Mouse (Mus musculus): ENCODE measurements around the gene Ccl19. TPM values are rescaled to one million over a fixed set of nuclear protein-coding genes. Genes with fewer than 3 reads are reported as not detected.
"Not testable (repeated sequence)": the region's sequence is repeated elsewhere in the genome, so short reads cannot be mapped to it uniquely, and the experiment has no call there.

Gene Ccl19
- polyA plus RNA-seq (2015; fragmentation: Nextera tagmentation; extraction: Ambion mirVana), result not detected in 2 replicates

DNA sequence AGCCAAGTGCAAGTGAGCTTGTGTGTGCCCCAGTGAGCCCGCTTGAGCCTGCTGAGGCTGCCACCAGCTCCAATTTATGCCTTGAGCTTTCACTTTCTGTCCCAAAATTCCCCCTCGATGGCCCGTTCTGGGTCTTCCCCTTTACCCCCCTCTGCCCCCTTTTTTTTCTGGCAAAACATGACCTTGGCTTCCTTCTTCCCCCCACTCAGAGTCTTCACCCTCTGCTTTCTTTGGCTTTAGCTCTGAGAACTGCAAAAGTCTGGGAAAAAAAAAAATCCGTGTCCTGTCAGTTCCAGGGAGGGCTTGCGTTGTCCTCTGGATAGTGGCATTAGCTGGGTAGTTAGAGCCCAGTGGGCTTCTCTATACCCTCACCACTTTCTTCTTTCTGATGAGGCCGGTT, at the start of gene Ccl19:
Ccl19 (minus strand) TSS at position 101 of the 400 bp plus-strand sequence.
- not testable (repeated sequence) for H3K27me3 ChIP-seq (ENCODE audit: control insufficient read depth, insufficient read depth, low read depth, low read length); ATAC-seq (ENCODE audit: low read depth); H3K4me1 ChIP-seq (replicated peaks; ENCODE audit: control insufficient read depth, insufficient read depth, low read length); H3K27ac ChIP-seq (ENCODE audit: low read length); H3K4me2 ChIP-seq (ENCODE audit: low read depth, low read length); H3K9ac ChIP-seq (ENCODE audit: low read length); H3K36me3 ChIP-seq (ENCODE audit: control insufficient read depth, insufficient read depth, low read length); H3K9me3 ChIP-seq (ENCODE audit: control insufficient read depth, low read length); H3K4me3 ChIP-seq (ENCODE audit: low read length)
- WGBS, result no CpG with 5 or more reads among the region's 6 CpGs

DNA sequence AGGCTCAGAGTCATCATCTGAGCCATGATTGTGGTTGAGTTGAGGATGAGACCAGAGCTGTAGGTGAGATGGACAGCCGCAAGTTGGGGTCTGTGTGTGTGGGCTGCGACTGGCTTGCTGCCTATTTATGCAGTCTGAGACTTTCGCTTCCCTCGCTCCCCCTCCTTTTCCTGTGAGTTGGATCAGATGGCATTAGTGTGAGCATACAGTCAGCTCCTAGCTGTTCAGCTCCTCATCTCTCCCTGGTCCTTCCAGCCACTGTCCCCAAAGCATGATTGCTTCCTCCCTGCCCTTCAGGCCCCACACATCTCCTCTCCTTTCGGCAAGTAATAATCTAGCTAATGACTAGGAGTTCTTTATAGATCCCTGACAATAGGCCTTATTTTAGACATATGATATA, 17.5 kb upstream of the Ccl19 start, which contains the start of gene Ccl21a:
Ccl21a (minus strand) TSS at position 101 of the 400 bp plus-strand sequence.
- H3K36me3 ChIP-seq (ENCODE audit: control insufficient read depth, insufficient read depth, low read length); H3K4me1 ChIP-seq (replicated peaks; ENCODE audit: control insufficient read depth, insufficient read depth, low read length); H3K4me2 ChIP-seq (ENCODE audit: low read depth, low read length); H3K9ac ChIP-seq (ENCODE audit: low read length); H3K4me3 ChIP-seq (ENCODE audit: low read length); H3K27me3 ChIP-seq (ENCODE audit: control insufficient read depth, insufficient read depth, low read depth, low read length); H3K9me3 ChIP-seq (ENCODE audit: control insufficient read depth, low read length); H3K27ac ChIP-seq (ENCODE audit: low read length); ATAC-seq (ENCODE audit: low read depth): not testable (repeated sequence)
- WGBS, result no CpG with 5 or more reads among the region's 5 CpGs

DNA sequence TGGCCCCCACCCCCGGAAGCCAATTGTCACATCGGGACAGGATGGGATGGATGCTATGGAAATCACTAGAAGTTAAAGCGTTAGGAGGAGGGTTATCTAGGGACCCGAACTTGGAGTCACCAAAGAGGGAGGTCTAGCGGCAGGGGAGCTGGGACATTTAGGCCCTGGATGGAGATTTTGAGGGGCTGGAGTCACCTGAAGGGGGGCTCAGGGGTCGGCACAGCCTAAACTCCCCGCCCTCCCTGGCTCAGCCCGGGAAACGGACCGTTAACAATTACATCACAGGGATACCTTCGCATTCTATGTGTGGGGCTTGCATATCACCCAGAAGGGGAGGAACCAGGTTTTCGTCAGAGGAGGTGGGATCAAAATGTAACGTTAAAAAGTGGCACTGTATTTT, 21.1 kb downstream of the Ccl19 start, which contains the start of gene 4930578G10Rik:
4930578G10Rik (plus strand) TSS at position 301 of the 400 bp plus-strand sequence.
- not testable (repeated sequence) for H3K27ac ChIP-seq (ENCODE audit: low read length); H3K9me3 ChIP-seq (ENCODE audit: control insufficient read depth, low read length); H3K9ac ChIP-seq (ENCODE audit: low read length); H3K4me1 ChIP-seq (replicated peaks; ENCODE audit: control insufficient read depth, insufficient read depth, low read length); H3K4me2 ChIP-seq (ENCODE audit: low read depth, low read length); H3K4me3 ChIP-seq (ENCODE audit: low read length); H3K36me3 ChIP-seq (ENCODE audit: control insufficient read depth, insufficient read depth, low read length); H3K27me3 ChIP-seq (ENCODE audit: control insufficient read depth, insufficient read depth, low read depth, low read length); ATAC-seq (ENCODE audit: low read depth)
- no CpG with 5 or more reads among the region's 13 CpGs for WGBS

Other genes with a start within 250 kb of the Ccl19 start
- 0.15 TPM in 1 of 2 replicates, not detected in the other for gene Fam205a2, start 228.4 kb downstream of the Ccl19 start, polyA plus RNA-seq (2015; fragmentation: Nextera tagmentation; extraction: Ambion mirVana)
- gene Gm10591, start 144.4 kb downstream of the Ccl19 start, polyA plus RNA-seq (2015; fragmentation: Nextera tagmentation; extraction: Ambion mirVana), result 1.0 TPM in 1 of 2 replicates, not detected in the other
- gene Gm2564, start 126.9 kb downstream of the Ccl19 start, polyA plus RNA-seq (2015; fragmentation: Nextera tagmentation; extraction: Ambion mirVana), result 0.77 TPM in 1 of 2 replicates, not detected in the other
- gene Ccl27b, start 101.3 kb downstream of the Ccl19 start, polyA plus RNA-seq (2015; fragmentation: Nextera tagmentation; extraction: Ambion mirVana), result not detected in 2 replicates
- gene Il11ra2, start 94.7 kb downstream of the Ccl19 start, polyA plus RNA-seq (2015; fragmentation: Nextera tagmentation; extraction: Ambion mirVana), result not detected in 2 replicates
- gene 4930578G10Rik, start 21.0 kb downstream of the Ccl19 start, polyA plus RNA-seq (2015; fragmentation: Nextera tagmentation; extraction: Ambion mirVana), result not detected in 2 replicates
- 74.8 and 78.1 TPM in 2 replicates for gene Ccl21a, start 17.4 kb upstream of the Ccl19 start, polyA plus RNA-seq (2015; fragmentation: Nextera tagmentation; extraction: Ambion mirVana)
- 0.04 TPM in 1 of 2 replicates, not detected in the other for gene Fam205a1, start 97.3 kb upstream of the Ccl19 start, polyA plus RNA-seq (2015; fragmentation: Nextera tagmentation; extraction: Ambion mirVana)
- gene Gm12394, start 100.2 kb upstream of the Ccl19 start, polyA plus RNA-seq (2015; fragmentation: Nextera tagmentation; extraction: Ambion mirVana), result 0.11 TPM in 2 replicates
- not detected in 2 replicates for gene Fam205c, start 117.7 kb upstream of the Ccl19 start, polyA plus RNA-seq (2015; fragmentation: Nextera tagmentation; extraction: Ambion mirVana)
- 0.39 and 0.50 TPM in 2 replicates for gene Phf24, start 160.1 kb upstream of the Ccl19 start, polyA plus RNA-seq (2015; fragmentation: Nextera tagmentation; extraction: Ambion mirVana)
- gene Dnajb5, start 193.2 kb upstream of the Ccl19 start, polyA plus RNA-seq (2015; fragmentation: Nextera tagmentation; extraction: Ambion mirVana), result 6.2 and 7.3 TPM in 2 replicates
- gene 1700022I11Rik, start 213.0 kb upstream of the Ccl19 start, polyA plus RNA-seq (2015; fragmentation: Nextera tagmentation; extraction: Ambion mirVana), result 0.44 and 0.53 TPM in 2 replicates
- gene Vcp, start 243.9 kb upstream of the Ccl19 start, polyA plus RNA-seq (2015; fragmentation: Nextera tagmentation; extraction: Ambion mirVana), result 482 and 519 TPM in 2 replicates